Mouse (Mus musculus) liver, embryonic 14.5 days (tissue): ENCODE measurements at regions not wholly inside any gene's neighbourhood (a gene's known extent, or its start where the extent isn't known, plus 50 kb on each side); places are given as distances from the start of the nearest gene placed in this dataset.

Source experiments
- ATAC-seq: fragments of 200-750 bp; cut with Nextera tagmentation; 2 replicates; pipeline ENCODE4 v1.8.0; 2017; ENCODE audit warnings: moderate number of reproducible peaks, mild to moderate bottlenecking, moderate library complexity; ENCODE audit not compliant: insufficient read depth
- DNase-seq, 3 experiments: peaks; one replicate each; pipeline ENCODE4 v3.0.0-alpha.2; 2012 to 2013; ENCODE audit warnings: low read depth in 3 of 3, low spot score in 3 of 3
- H3K27ac ChIP-seq: fragments of 300-500 bp; sonication (generic); 2 replicates; pipeline ENCODE4 v1.5.1; 2014; ENCODE audit warnings: moderate library complexity, mild to moderate bottlenecking, control low read depth, inconsistent platforms
- H3K27me3 ChIP-seq: fragments of 300-500 bp; sonication (generic); 2 replicates; pipeline ENCODE4 v1.6.1; 2014; ENCODE audit warnings: mild to moderate bottlenecking, low read length, moderate library complexity; ENCODE audit not compliant: control insufficient read depth, insufficient read depth
- H3K36me3 ChIP-seq: fragments of 300-500 bp; sonication (generic); replicated peaks from 2 replicates; pipeline ENCODE4 v1.6.1; 2014; ENCODE audit warnings: low read depth; ENCODE audit not compliant: control insufficient read depth, insufficient read depth
- H3K4me1 ChIP-seq, 2 experiments: fragments of 200-500 bp in 1 of 2; fragments of 300-500 bp in 1 of 2; sonication (generic) in 1 of 2; replicated peaks; 2 replicates each; pipeline ENCODE4 v1.6.1; 2012 to 2014; ENCODE audit warnings: antibody characterized with exemption in 1 of 2, inconsistent platforms in 1 of 2, low read length in 1 of 2; ENCODE audit not compliant: control insufficient read depth in 2 of 2, insufficient read depth in 2 of 2
- H3K4me2 ChIP-seq: fragments of 300-500 bp; sonication (generic); 2 replicates; pipeline ENCODE4 v1.6.1; 2014; ENCODE audit warnings: low read depth, mild to moderate bottlenecking, control low read depth, moderate library complexity
- H3K4me3 ChIP-seq, 2 experiments: fragments of 200-500 bp in 1 of 2; fragments of 300-500 bp in 1 of 2; sonication (generic) in 1 of 2; 2 replicates each; pipeline ENCODE4 v1.5.1; 2012 to 2014; ENCODE audit warnings: low read depth in 2 of 2, low read length in 2 of 2, mild to moderate bottlenecking in 2 of 2, control low read depth in 1 of 2, inconsistent platforms in 1 of 2, moderate library complexity in 1 of 2; ENCODE audit not compliant: insufficient read depth in 1 of 2
- H3K9ac ChIP-seq: fragments of 300-500 bp; sonication (generic); replicated peaks from 2 replicates; pipeline ENCODE4 v1.6.1; 2014; ENCODE audit warnings: mild to moderate bottlenecking, control low read depth, moderate library complexity
- H3K9me3 ChIP-seq: fragments of 300-500 bp; sonication (generic); 2 replicates; pipeline ENCODE4 v1.6.1; 2016; ENCODE audit warnings: low read length, mixed read lengths; ENCODE audit not compliant: control insufficient read depth
- CTCF ChIP-seq: IDR thresholded peaks from 2 replicates; pipeline ENCODE4 v1.5.1; 2016; ENCODE audit warnings: antibody characterized with exemption, low read depth, control low read depth
- EP300 ChIP-seq: IDR thresholded peaks from 2 replicates; pipeline ENCODE4 v1.6.1; 2016; ENCODE audit warnings: antibody characterized with exemption, low read depth
- WGBS: fragments of 180-500 bp; shearing (Covaris S2); extraction: QIAGEN DNeasy Blood & Tissue Kit; methylation state at CpG from one replicate; pipeline ENCODE4 v1.1.7; 2014; ENCODE audit not compliant: insufficient replicate concordance; 5-methylcytosine and 5-hydroxymethylcytosine counted together

DNA sequence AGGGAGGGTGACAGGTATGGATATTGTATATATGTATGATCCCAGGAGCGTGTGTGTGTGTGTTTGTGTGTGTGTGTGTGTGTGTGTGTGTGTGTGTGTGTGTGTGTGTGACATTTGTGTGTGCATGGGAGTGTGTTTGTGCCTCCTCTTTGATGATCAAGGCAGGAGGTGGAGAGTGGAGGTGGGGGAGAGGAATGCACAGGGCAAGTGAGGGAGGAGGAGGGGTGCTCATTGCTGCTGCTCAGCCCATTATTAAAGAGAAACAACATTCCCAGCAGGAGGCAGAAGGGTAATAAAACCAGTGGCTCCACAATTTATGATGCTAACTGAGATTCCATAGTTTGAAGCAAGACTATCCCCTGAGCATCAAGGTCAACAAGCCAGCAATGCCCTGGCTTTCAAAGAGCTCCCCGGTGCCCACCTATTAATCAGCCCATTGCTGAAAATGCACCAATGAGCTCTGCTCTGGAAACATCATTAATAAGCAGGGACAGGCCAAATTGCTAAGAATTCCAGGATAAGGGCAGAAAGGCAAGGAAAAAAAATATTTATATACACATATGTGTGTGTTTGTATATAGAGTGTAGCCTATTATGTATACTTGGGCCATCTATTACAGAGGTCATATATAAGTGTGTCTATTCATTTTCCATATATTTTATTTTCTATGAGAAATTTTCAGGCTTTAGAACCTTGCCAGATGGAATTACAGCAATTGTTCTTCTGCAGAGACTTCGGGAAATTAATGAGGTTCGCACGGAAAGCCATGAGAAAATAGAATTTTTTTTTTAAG, 316.7 kb downstream of the Gm826 start:
- H3K9me3 ChIP-seq: no peaks in the 10 kb centered on the region
- H3K27me3 ChIP-seq: no peaks in the 10 kb centered on the region
- no peak overlapping the region for H3K27ac ChIP-seq
- no peaks in the 10 kb centered on the region for H3K4me1 ChIP-seq
- no peaks in the 10 kb centered on the region for H3K36me3 ChIP-seq
- 60% methylated on average over 5 of the region's 5 CpGs for WGBS
- no peak for DNase-seq
- no peak overlapping the region for H3K4me2 ChIP-seq
- TF ChIP-seq CTCF (no peak), EP300 (no peak)
- no peak overlapping the region for H3K9ac ChIP-seq
- no peak overlapping the region for H3K4me3 ChIP-seq
- ATAC-seq: no peak

GRCm38 (mm10) chr2:160011421-160011820, 322.5 kb downstream of the Gm826 start:
- Histone ChIP-seq H3K27me3 (no peaks in the 10 kb centered on the region), H3K9ac (no peak overlapping the region), H3K4me1 (no peaks in the 10 kb centered on the region), H3K9me3 (no peaks in the 10 kb centered on the region), H3K4me3 (no peak overlapping the region), H3K36me3 (no peaks in the 10 kb centered on the region), H3K27ac (no peak overlapping the region), H3K4me2 (no peak overlapping the region)
- no peak for ATAC-seq
- TF ChIP-seq CTCF: no peak
- TF ChIP-seq EP300: no peak
- WGBS: 58% methylated on average over 6 of the region's 6 CpGs
- DNase-seq: no peak

- Histone ChIP-seq H3K4me1 (no peaks in the 10 kb centered on the region), H3K27me3 (no peaks in the 10 kb centered on the region), H3K4me3 (no peak overlapping the region), H3K9ac (no peak overlapping the region), H3K36me3 (no peaks in the 10 kb centered on the region), H3K27ac (no peak overlapping the region), H3K4me2 (no peak overlapping the region), H3K9me3 (no peaks in the 10 kb centered on the region)
- no peak for ATAC-seq
- WGBS: 65% methylated on average over 3 of the region's 3 CpGs
- TF ChIP-seq EP300: no peak
- no peak for TF ChIP-seq CTCF
- DNase-seq: no peak
These were observed 331.3 kb downstream of the Gm826 start for GRCm38 (mm10) chr2:160002695-160003094.

DNA sequence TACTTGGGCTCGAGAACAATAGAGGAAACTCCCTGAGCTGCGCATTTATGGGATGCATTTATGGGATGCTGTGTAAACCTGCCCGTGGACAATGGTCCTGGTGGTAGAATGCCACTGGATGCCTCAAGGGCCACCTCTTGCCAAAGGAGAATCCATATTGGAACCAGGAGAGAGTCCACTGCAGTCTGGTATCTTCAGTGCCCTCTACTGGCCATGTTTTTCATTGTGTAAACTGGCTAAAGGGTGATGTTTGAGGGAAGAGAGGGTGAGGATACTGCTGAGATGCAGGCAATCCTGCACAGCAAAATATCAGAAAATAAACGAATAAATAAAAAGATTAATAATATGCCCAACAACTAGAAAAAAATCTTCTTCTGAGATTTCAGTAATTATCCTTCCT, 333.5 kb downstream of the Gm826 start:
- Histone ChIP-seq H3K4me1 (no peaks in the 10 kb centered on the region), H3K27ac (no peak overlapping the region), H3K9ac (no peak overlapping the region), H3K9me3 (no peaks in the 10 kb centered on the region), H3K4me2 (no peak overlapping the region), H3K27me3 (no peaks in the 10 kb centered on the region), H3K4me3 (no peak overlapping the region), H3K36me3 (no peaks in the 10 kb centered on the region)
- no peak for ATAC-seq
- peak; percentile 36 for TF ChIP-seq CTCF
- no peak for TF ChIP-seq EP300
- WGBS: 38% methylated on average over 4 of the region's 4 CpGs
- DNase-seq: no peak

- no peaks in the 10 kb centered on the region for H3K4me1 ChIP-seq
- no peaks in the 10 kb centered on the region for H3K9me3 ChIP-seq
- no peak overlapping the region for H3K27ac ChIP-seq
- H3K4me2 ChIP-seq: no peak overlapping the region
- no peak overlapping the region for H3K4me3 ChIP-seq
- ATAC-seq: no peak
- WGBS: 84% methylated on average over 9 of the region's 9 CpGs
- no peak for DNase-seq
- H3K27me3 ChIP-seq: no peaks in the 10 kb centered on the region
- no peak overlapping the region for H3K9ac ChIP-seq
- no peaks in the 10 kb centered on the region for H3K36me3 ChIP-seq
- TF ChIP-seq CTCF (no peak), EP300 (no peak)
These were observed 336.6 kb downstream of the Gm826 start for GRCm38 (mm10) chr2:159997395-159997794.
